8 mouse cellular contexts compared by ENCODE assay signal in genomic region chr19:12488205-12488966, GRCm38 (mm10). TPM values are rescaled to one million over a fixed set of nuclear protein-coding genes. Genes with fewer than 3 reads are reported as not detected.
DNase-seq lines count a peak whose midpoint lies in the region; ATAC-seq and TF ChIP-seq lines count a peak whose summit lies in the region.
"Had no signal": no experiment of that assay in that cellular context is flagged by ENCODE, and none has a peak within 500 bp of the region (broad histone marks: within the 10 kb centered on the region; RNA-seq: fewer than 3 reads in every experiment).

No protein-coding gene starts in this region.

- 32% methylated on average over 9 of the region's 9 CpGs for WGBS in lung, embryonic 14.5 days

- H3K9ac ChIP-seq in lung, embryonic 14.5 days: no peak overlapping the region
- H3K9ac ChIP-seq: heart, embryonic 13.5 days had no signal

- peak overlapping the region; percentile 90 for H3K27ac ChIP-seq in lung, embryonic 14.5 days (ENCODE audit: low read depth)
- H3K27ac ChIP-seq: heart, embryonic 13.5 days had no signal

- peak overlapping the region; percentile 27 for H3K4me2 ChIP-seq in lung, embryonic 14.5 days
- H3K4me2 ChIP-seq: heart, embryonic 13.5 days had no signal

- H3K36me3 ChIP-seq in lung, embryonic 14.5 days (ENCODE audit: insufficient read depth): peaks cover 40% of the 10 kb centered on the region

- peak; percentile 70 for ATAC-seq in lung, embryonic 14.5 days (ENCODE audit: insufficient read depth)

- no peaks in the 10 kb centered on the region for H3K9me3 ChIP-seq in lung, embryonic 14.5 days (ENCODE audit: low read depth, low read length)
- H3K9me3 ChIP-seq: heart, embryonic 13.5 days had no signal

- peak; percentile 83 for TF ChIP-seq CTCF in lung, embryonic 14.5 days (IDR thresholded peaks at IDR 0.05; ENCODE audit: low read depth)

- peak; percentile 25 for DNase-seq in 416B (ENCODE audit: low read depth)
- DNase-seq in CD4-positive, CD25-positive, alpha-beta regulatory T cell, adult 2 months (ENCODE audit: low read depth, low spot score): peak; percentile 77
- DNase-seq in embryo, embryonic 10.5 days (ENCODE audit: low spot score): peak; percentile 47
- DNase-seq in induced T-regulatory cell, adult 2 months (ENCODE audit: low read depth): peak; percentile 62
- DNase-seq in lung, embryonic 14.5 days: peak; percentile 78
- peak; percentile 79 for DNase-seq in retina, postnatal 1 day
- no peak for DNase-seq in layer of hippocampus, adult 9-11 months

- H3K4me3 ChIP-seq in lung, embryonic 14.5 days (ENCODE audit: low read depth, low read length): no peak overlapping the region
- H3K4me3 ChIP-seq: heart, embryonic 13.5 days had no signal

- no peaks in the 10 kb centered on the region for H3K27me3 ChIP-seq in lung, embryonic 14.5 days (ENCODE audit: insufficient read depth, low read length)
- H3K27me3 ChIP-seq: heart, embryonic 13.5 days had no signal

- peaks cover 25% of the 10 kb centered on the region for H3K4me1 ChIP-seq in lung, embryonic 14.5 days (ENCODE audit: insufficient read depth)

RNA-seq across cellular contexts. Expression of gene Dtx4, which starts 12.9 kb away (rescaled TPM):
- 17.2 and 17.7 TPM in 2 replicates for polyA plus RNA-seq in lung, embryonic 14.5 days (2014; fragmentation: Nextera tagmentation; extraction: Ambion mirVana)

RNA-seq across cellular contexts. Expression of gene Mpeg1, which starts 27.8 kb away (rescaled TPM):
- polyA plus RNA-seq in lung, embryonic 14.5 days (2014; fragmentation: Nextera tagmentation; extraction: Ambion mirVana): 0.63 and 0.76 TPM in 2 replicates

RNA-seq across cellular contexts. Expression of gene Fam111a, which starts 57.2 kb away (rescaled TPM):
- polyA plus RNA-seq in lung, embryonic 14.5 days (2014; fragmentation: Nextera tagmentation; extraction: Ambion mirVana): 34.9 and 37.9 TPM in 2 replicates
